Mouse (Mus musculus) spleen, adult 2 months (tissue): ENCODE results near the gene Zdhhc4.

Experiments
- CTCF ChIP-seq: fragments of 200-500 bp; IDR thresholded peaks from 2 replicates; pipeline ENCODE4 v1.5.1; 2011; ENCODE audit warnings: mild to moderate bottlenecking, inconsistent platforms; ENCODE audit not compliant: insufficient read depth, insufficient read length, insufficient replicate concordance; ENCODE audit errors: extremely low read depth
- POLR2A ChIP-seq: fragments of 200-500 bp; IDR thresholded peaks from 2 replicates; pipeline ENCODE4 v1.6.1; 2011; ENCODE audit warnings: low read depth, low read length, inconsistent platforms

DNA sequence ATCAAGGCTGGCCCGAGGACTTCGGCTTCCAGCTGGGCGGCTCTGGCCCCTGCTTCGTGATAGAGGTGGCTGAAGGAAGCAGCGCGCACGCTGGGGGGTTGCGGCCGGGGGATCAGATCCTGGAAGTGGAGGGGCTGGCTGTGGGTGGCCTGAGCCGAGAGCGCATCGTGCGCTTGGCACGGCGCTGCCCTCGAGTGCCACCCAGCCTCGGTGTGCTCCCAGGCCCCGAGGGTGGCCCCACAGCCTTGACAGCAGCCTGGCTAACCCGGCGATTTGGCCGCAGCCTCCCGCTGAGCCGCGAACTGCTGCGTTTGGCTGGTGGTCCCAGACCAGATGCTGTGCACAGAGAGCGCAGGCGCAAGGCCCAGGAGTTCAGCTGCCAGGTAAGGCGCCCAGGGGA lies 28.5 kb upstream of the Zdhhc4 start:
- TF ChIP-seq CTCF: no peak
- no peak for TF ChIP-seq POLR2A
